Mouse (Mus musculus) cerebellum, adult 2 months (tissue): ENCODE data around the gene Ube2g2. TPM values are rescaled to one million over a fixed set of nuclear protein-coding genes. Genes with fewer than 3 reads are reported as not detected.

Experiments used
- DNase-seq, 2 experiments: peaks; one replicate each; pipeline ENCODE4 v3.0.0; 2021
- H3K27ac ChIP-seq: fragments of 200-500 bp; 2 replicates; pipeline ENCODE4 v1.5.1; 2012; ENCODE audit warnings: low read length, control low read depth, inconsistent platforms; ENCODE audit not compliant: insufficient read depth
- H3K27me3 ChIP-seq: fragments of 200-500 bp; 2 replicates; pipeline ENCODE4 v1.6.1; 2012; ENCODE audit warnings: inconsistent platforms, mild to moderate bottlenecking, low read length, moderate library complexity; ENCODE audit not compliant: control insufficient read depth, insufficient read depth
- H3K4me1 ChIP-seq: fragments of 200-500 bp; 2 replicates; pipeline ENCODE4 v1.6.1; 2011; ENCODE audit warnings: low read length; ENCODE audit not compliant: control insufficient read depth, insufficient read depth
- H3K4me3 ChIP-seq: fragments of 200-500 bp; replicated peaks from 2 replicates; pipeline ENCODE3; 2011; ENCODE audit warnings: mild to moderate bottlenecking, low read depth, low read length, control low read depth; ENCODE audit not compliant: insufficient read depth
- CTCF ChIP-seq: fragments of 200-500 bp; IDR thresholded peaks from 2 replicates; pipeline ENCODE4 v1.5.1; 2011; ENCODE audit warnings: low read depth, mild to moderate bottlenecking, control low read depth, low read length, moderate library complexity, borderline replicate concordance; ENCODE audit not compliant: insufficient read depth
- POLR2A ChIP-seq: fragments of 200-500 bp; IDR thresholded peaks from 2 replicates; pipeline ENCODE4 v1.6.1; 2011; ENCODE audit warnings: low read length, control low read depth, borderline replicate concordance; ENCODE audit not compliant: insufficient read depth
- WGBS: fragments of 180-500 bp; shearing (Covaris S2); methylation state at CpG from one replicate; pipeline ENCODE4 v1.1.7; 2018; 5-methylcytosine and 5-hydroxymethylcytosine counted together
- polyA plus RNA-seq: library from polyadenylated mRNA; depleted of rRNA; stranded (reverse); fragments of >200 nt; gene quantifications from 2 replicates; pipeline ENCODE4 v1.2.3, GENCODE M21; 2012

Gene Ube2g2
- polyA plus RNA-seq, 1 experiment: 39.5 TPM

DNA sequence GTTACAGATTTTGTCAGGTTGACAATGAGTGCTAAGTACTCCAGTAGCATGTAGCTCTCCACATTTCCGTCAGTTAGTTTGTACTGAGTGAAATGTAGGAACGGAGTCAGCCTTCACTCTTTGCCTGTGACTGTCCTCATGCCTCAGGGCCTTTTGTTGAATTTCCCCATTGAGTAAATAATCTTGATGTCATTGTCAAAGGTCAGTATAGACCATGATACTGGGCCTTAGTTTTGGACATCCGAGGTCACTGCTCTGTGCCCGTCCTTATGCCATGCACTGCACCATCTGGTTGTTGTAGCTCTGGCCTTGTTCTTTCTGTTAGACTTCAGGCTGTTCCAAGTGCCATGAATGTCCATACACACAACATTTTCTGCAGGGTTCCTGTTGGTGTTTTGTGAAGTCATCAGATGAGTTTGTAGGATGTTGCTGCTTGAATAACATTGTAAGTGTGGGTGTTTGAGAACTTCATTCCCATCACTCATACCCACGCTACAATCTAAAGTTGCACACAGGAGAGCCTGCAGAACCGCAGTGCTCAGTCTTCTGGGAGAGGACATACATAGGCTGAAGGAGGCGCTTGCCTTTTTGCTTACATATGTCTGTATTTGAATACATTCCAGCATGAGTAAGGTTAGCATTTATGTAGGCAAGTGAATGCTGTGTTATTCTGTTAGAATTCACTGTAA lies 14.3 kb downstream of the Ube2g2 start:
- Histone ChIP-seq H3K27me3 (no peaks in the 10 kb centered on the region), H3K27ac (no peak overlapping the region), H3K4me3 (no peak overlapping the region), H3K4me1 (peaks cover 10% of the 10 kb centered on the region)
- TF ChIP-seq CTCF (no peak), POLR2A (no peak)
- 78% methylated on average over 7 of the region's 7 CpGs for WGBS
- no peak for DNase-seq

DNA sequence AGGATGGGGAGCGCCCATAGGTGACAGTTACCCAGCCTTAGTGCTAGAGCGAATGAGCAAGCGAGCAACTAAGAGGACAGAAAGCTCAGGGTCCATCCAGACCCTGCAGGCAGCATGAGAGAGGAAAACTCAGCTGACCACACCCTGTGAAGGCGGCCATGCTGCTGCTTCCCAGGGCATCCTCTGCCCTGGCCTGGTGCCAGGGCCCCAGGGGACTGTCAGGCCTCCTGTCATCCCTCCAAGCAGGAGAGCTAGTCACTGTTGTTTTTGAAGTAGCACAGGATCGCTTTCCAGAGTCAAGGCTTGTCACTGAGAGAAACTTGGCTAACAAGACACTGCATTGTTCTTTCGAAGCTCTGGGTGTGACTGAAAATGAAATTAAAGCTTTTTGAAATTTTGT lies 16.9 kb downstream of the Ube2g2 start:
- Histone ChIP-seq H3K4me1 (peaks cover 13% of the 10 kb centered on the region), H3K4me3 (no peak overlapping the region), H3K27me3 (no peaks in the 10 kb centered on the region), H3K27ac (no peak overlapping the region)
- WGBS: 47% methylated on average over 6 of the region's 6 CpGs
- no peak for TF ChIP-seq CTCF
- no peak for TF ChIP-seq POLR2A
- no peak for DNase-seq

DNA sequence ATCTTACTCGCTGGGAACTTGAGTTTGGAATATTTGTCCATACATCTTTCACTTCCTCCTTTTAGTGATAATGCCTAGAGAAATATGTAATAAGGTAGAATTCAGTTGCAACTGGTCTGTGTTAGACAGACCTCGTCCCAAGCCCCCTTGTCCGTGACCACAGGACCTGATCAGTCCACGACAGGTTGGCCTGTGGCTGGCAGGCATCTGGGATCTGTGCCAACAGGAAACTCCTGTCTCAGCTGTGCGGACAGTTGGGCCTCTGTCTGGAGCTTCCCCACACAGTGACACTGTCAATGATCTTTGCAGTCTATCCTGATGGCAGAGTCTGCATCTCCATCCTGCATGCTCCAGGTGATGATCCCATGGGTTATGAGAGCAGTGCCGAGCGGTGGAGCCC lies 21.1 kb downstream of the Ube2g2 start:
- TF ChIP-seq POLR2A (no peak), CTCF (no peak)
- Histone ChIP-seq H3K4me1 (peaks cover 11% of the 10 kb centered on the region), H3K27ac (no peak overlapping the region), H3K4me3 (no peak overlapping the region), H3K27me3 (no peaks in the 10 kb centered on the region)
- no peak for DNase-seq
- 29% methylated on average over 7 of the region's 7 CpGs for WGBS

DNA sequence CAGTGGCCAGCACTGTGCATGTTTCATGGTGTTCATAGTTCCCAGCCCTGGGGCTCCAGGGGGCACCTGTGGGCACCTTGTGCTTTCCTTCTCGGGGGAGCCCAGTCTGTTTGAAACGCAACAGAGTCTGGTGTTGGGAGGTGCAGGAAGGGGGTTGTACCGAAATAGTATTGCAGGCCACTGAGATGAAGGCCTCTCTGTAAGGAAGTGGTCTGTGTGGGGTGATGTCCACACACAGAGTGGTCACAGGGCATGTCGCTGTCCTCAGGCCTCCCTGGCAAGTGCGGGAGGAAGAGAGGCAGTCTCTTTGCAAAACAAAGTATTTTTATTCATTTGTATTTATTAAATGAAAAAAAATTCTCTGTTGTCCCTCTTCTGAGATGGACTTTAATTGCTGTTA lies 23.5 kb downstream of the Ube2g2 start:
- DNase-seq: no peak
- Histone ChIP-seq H3K27ac (no peak overlapping the region), H3K4me1 (peaks cover 4% of the 10 kb centered on the region; the same call in 1 of the 2 replicates), H3K27me3 (no peaks in the 10 kb centered on the region), H3K4me3 (no peak overlapping the region)
- TF ChIP-seq CTCF: no peak
- no peak for TF ChIP-seq POLR2A
- 88% methylated on average over 5 of the region's 5 CpGs for WGBS

DNA sequence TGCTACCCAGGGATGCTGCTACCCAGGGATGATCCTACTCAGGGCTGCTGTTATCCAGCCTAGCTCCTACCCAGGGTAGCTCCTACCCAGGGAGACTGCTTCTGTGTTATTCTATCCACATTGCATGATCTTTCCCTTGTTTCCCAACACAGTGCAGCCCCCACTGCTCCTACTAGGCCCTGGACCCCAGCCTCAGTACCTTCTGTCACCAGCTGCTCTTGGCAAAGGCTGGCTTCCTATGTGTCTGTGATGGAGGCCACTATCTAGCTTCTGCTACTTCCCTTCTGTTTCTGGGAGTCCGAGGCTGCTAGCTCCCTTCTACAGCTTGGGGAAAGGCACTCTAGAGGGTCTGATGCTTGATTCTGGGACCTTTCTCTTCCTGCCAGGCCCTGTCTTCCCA lies 25.4 kb downstream of the Ube2g2 start:
- no peaks in the 10 kb centered on the region for H3K27me3 ChIP-seq
- no peak for DNase-seq
- H3K4me3 ChIP-seq: no peak overlapping the region
- WGBS: 17% methylated on average over 1 of the region's 1 CpGs
- no peak overlapping the region for H3K27ac ChIP-seq
- TF ChIP-seq CTCF: no peak
- no peak for TF ChIP-seq POLR2A
- H3K4me1 ChIP-seq: peaks cover 4% of the 10 kb centered on the region; the same call in 1 of the 2 replicates

DNA sequence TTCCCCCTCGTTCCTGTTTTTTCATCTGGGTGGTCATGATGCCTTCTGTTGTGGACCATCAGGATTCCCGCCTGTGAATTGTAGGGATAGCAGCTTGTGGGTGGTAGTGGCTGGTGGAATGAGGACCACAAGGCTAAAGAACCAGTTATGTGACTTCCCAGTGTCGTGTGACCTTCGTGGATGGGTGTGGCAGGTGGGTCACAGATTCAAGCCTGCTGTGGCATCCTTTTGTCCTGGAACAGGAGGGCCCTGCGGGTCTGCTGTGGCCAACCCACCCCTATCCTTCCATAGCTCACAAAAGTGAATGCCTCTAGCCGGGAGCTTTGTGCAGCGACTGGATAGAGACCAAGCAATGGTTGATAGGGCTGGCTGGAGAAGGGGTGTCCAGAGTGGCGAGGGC lies 25.8 kb downstream of the Ube2g2 start:
- no peak for TF ChIP-seq CTCF
- TF ChIP-seq POLR2A: no peak
- WGBS: 65% methylated on average over 8 of the region's 8 CpGs
- DNase-seq: no peak
- Histone ChIP-seq H3K4me1 (peaks cover 4% of the 10 kb centered on the region; the same call in 1 of the 2 replicates), H3K27ac (no peak overlapping the region), H3K27me3 (no peaks in the 10 kb centered on the region), H3K4me3 (no peak overlapping the region)

DNA sequence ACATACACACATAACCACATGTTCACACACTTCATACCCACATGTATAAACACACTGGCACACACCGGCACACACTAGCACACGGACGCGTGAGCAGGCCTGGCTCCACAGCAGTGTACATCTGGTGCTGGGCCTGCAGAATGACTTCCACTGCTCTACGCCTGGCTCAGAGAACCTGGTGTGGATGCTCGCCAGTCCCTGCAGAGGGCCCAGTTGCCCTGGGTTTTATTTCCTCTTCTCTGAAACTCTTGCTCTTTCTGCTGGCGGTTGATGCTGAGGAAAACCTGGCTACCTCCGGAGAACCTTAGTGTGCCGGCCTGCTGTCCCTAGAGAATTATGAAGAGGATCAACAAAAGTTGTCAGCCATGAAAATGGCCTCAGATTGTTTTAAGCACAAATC lies 30.0 kb downstream of the Ube2g2 start:
- Histone ChIP-seq H3K4me1 (no peaks in the 10 kb centered on the region), H3K27ac (no peak overlapping the region)
- no peak for DNase-seq

DNA sequence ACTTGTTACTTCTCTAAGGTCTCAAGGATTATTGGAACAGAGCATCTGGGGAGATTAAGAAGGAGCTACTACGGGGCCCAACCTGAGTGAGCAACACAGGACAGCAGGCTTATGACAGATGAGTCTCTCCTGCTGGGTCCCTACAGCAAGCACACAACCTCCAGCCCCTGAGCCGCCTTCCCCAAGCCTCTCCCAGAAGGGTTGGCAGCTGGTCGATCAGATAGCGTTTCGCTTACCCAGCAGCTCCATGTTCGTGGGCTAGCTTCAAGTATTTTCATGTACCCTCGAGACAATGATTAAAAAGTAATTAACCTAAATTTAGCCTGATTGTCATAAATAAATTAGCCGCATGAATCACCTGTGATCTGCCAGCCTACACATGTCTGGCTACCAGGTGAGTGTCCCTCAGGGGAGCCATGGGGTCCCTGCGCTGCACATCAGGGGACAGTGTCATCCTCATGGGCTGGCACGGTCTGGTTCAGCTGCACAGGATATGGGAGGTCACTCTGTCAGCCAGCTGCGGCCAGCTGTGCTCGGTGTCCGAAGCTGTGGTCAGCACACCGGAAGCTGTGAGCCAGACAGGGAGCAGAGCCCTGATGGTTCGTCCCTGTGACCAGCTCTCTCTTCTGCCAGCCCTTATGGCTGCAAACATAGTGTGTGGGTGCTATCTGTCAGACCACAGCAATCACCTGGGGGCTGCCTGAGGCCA lies 36.4 kb downstream of the Ube2g2 start:
- H3K4me3 ChIP-seq: no peak overlapping the region
- H3K4me1 ChIP-seq: no peaks in the 10 kb centered on the region
- no peak for DNase-seq
- H3K27me3 ChIP-seq: no peaks in the 10 kb centered on the region
- H3K27ac ChIP-seq: no peak overlapping the region
- WGBS: 79% methylated on average over 15 of the region's 15 CpGs
- TF ChIP-seq POLR2A: no peak
- no peak for TF ChIP-seq CTCF

More for the DNA sequence above, 30.0 kb downstream of the Ube2g2 start:
- no peak overlapping the region for H3K4me3 ChIP-seq
- no peaks in the 10 kb centered on the region for H3K27me3 ChIP-seq
- WGBS: 42% methylated on average over 9 of the region's 9 CpGs
- TF ChIP-seq POLR2A: no peak
- no peak for TF ChIP-seq CTCF
